Mouse (Mus musculus) kidney, embryonic 14.5 days (tissue): ENCODE results near the gene Cep19. TPM values are rescaled to one million over a fixed set of nuclear protein-coding genes. Genes with fewer than 3 reads are reported as not detected.

ENCODE experiments used
- ATAC-seq: fragments of 200-750 bp; cut with Nextera tagmentation; 2 replicates; pipeline ENCODE4 v1.8.0; 2017; ENCODE audit warnings: moderate number of reproducible peaks, mild to moderate bottlenecking, moderate TSS enrichment, moderate library complexity; ENCODE audit not compliant: low FRiP score, low TSS enrichment
- H3K27ac ChIP-seq: fragments of 300-500 bp; sonication (generic); 2 replicates; pipeline ENCODE4 v1.5.1; 2014; ENCODE audit warnings: low read depth, mild to moderate bottlenecking, low read length, moderate library complexity, mixed read lengths
- H3K27me3 ChIP-seq: fragments of 300-500 bp; sonication (generic); 2 replicates; pipeline ENCODE4 v1.6.1; 2014; ENCODE audit warnings: mild to moderate bottlenecking, low read length; ENCODE audit not compliant: control insufficient read depth, insufficient read depth
- H3K36me3 ChIP-seq: fragments of 300-500 bp; sonication (generic); 2 replicates; pipeline ENCODE4 v1.6.1; 2014; ENCODE audit warnings: low read length, mixed read lengths; ENCODE audit not compliant: control insufficient read depth, insufficient read depth
- H3K4me1 ChIP-seq: fragments of 300-500 bp; sonication (generic); 2 replicates; pipeline ENCODE4 v1.6.1; 2014; ENCODE audit warnings: low read length, mixed read lengths; ENCODE audit not compliant: control insufficient read depth, insufficient read depth
- H3K4me2 ChIP-seq: fragments of 300-500 bp; sonication (generic); replicated peaks from 2 replicates; pipeline ENCODE4 v1.6.1; 2014; ENCODE audit warnings: low read depth, mild to moderate bottlenecking, low read length
- H3K4me3 ChIP-seq: fragments of 300-500 bp; sonication (generic); 2 replicates; pipeline ENCODE4 v1.5.1; 2014; ENCODE audit warnings: mild to moderate bottlenecking, low read length
- H3K9ac ChIP-seq: fragments of 300-500 bp; sonication (generic); 2 replicates; pipeline ENCODE4 v1.6.1; 2014; ENCODE audit warnings: low read depth, mild to moderate bottlenecking, low read length, moderate library complexity
- H3K9me3 ChIP-seq: fragments of 300-500 bp; sonication (generic); 2 replicates; pipeline ENCODE4 v1.6.1; 2016; ENCODE audit warnings: low read length; ENCODE audit not compliant: control insufficient read depth
- WGBS: fragments of 180-500 bp; shearing (Covaris S2); extraction: QIAGEN DNeasy Blood & Tissue Kit; methylation state at CpG from one replicate; pipeline ENCODE4 v1.1.7; 2014; 5-methylcytosine and 5-hydroxymethylcytosine counted together
- polyA plus RNA-seq: library from polyadenylated mRNA; unstranded; fragments of >200 nt; fragmentation: Nextera tagmentation; extraction: Ambion mirVana; gene quantifications from 2 replicates; pipeline ENCODE4 v1.2.1, GENCODE M21; 2014

Gene Cep19
- polyA plus RNA-seq, 1 experiment from 2014 or later, result 43.8 TPM

GRCm38 (mm10) chr16:32098897-32099637 lies 533 bp upstream of the Cep19 start:
- Histone ChIP-seq H3K9ac (peak overlapping the region; percentile 86), H3K4me2 (peak overlapping the region; percentile 77), H3K4me1 (peaks cover 9% of the 10 kb centered on the region; the same call in 1 of the 2 replicates), H3K9me3 (no peaks in the 10 kb centered on the region), H3K27me3 (no peaks in the 10 kb centered on the region), H3K4me3 (peak overlapping the region; percentile 91), H3K27ac (peak overlapping the region; percentile 78), H3K36me3 (peaks cover 22% of the 10 kb centered on the region)
- WGBS, result 2% methylated on average over 37 of the region's 39 CpGs
- peak; percentile 78 for ATAC-seq

GRCm38 (mm10) chr16:32102295-32102694 lies 2.7 kb downstream of the Cep19 start:
- peaks cover 4% of the 10 kb centered on the region; the same call in 1 of the 2 replicates for H3K9me3 ChIP-seq
- H3K4me3 ChIP-seq, result no peak overlapping the region
- peaks cover 32% of the 10 kb centered on the region for H3K36me3 ChIP-seq
- no peak overlapping the region for H3K27ac ChIP-seq
- H3K9ac ChIP-seq, result no peak overlapping the region
- ATAC-seq, result no peak
- 94% methylated on average over 13 of the region's 13 CpGs for WGBS
- H3K4me2 ChIP-seq, result no peak overlapping the region
- H3K27me3 ChIP-seq, result no peaks in the 10 kb centered on the region
- peaks cover 9% of the 10 kb centered on the region; the same call in 1 of the 2 replicates for H3K4me1 ChIP-seq

GRCm38 (mm10) chr16:32105698-32106097 lies 6.1 kb downstream of the Cep19 start:
- no peak for ATAC-seq
- H3K36me3 ChIP-seq, result peaks cover 41% of the 10 kb centered on the region
- H3K4me1 ChIP-seq, result no peaks in the 10 kb centered on the region

GRCm38 (mm10) chr16:32107342-32108045 lies 7.9 kb downstream of the Cep19 start:
- ATAC-seq, result no peak
- Histone ChIP-seq H3K9ac (no peak overlapping the region), H3K4me3 (no peak overlapping the region), H3K27ac (no peak overlapping the region), H3K9me3 (peaks cover 4% of the 10 kb centered on the region; the same call in 1 of the 2 replicates), H3K4me1 (no peaks in the 10 kb centered on the region), H3K36me3 (peaks cover 37% of the 10 kb centered on the region), H3K4me2 (no peak overlapping the region), H3K27me3 (no peaks in the 10 kb centered on the region)
- WGBS, result 89% methylated on average over 12 of the region's 12 CpGs

More at GRCm38 (mm10) chr16:32105698-32106097, 6.1 kb downstream of the Cep19 start:
- Histone ChIP-seq H3K27ac (no peak overlapping the region), H3K9me3 (peaks cover 4% of the 10 kb centered on the region; the same call in 1 of the 2 replicates), H3K4me2 (no peak overlapping the region), H3K4me3 (no peak overlapping the region), H3K9ac (no peak overlapping the region), H3K27me3 (no peaks in the 10 kb centered on the region)
- 96% methylated on average over 1 of the region's 1 CpGs for WGBS

- ATAC-seq, result 0 out of 2 replicates have a peak, but pooled peaks have one; percentile 66
- no peak overlapping the region for H3K4me2 ChIP-seq
- peaks cover 32% of the 10 kb centered on the region for H3K36me3 ChIP-seq
- peaks cover 4% of the 10 kb centered on the region; the same call in 1 of the 2 replicates for H3K9me3 ChIP-seq
- H3K27me3 ChIP-seq, result no peaks in the 10 kb centered on the region
- H3K4me1 ChIP-seq, result no peaks in the 10 kb centered on the region
- no peak overlapping the region for H3K27ac ChIP-seq
- no peak overlapping the region for H3K9ac ChIP-seq
- 71% methylated on average over 7 of the region's 7 CpGs for WGBS
- H3K4me3 ChIP-seq, result no peak overlapping the region
Observed at GRCm38 (mm10) chr16:32108170-32108569, 8.6 kb downstream of the Cep19 start.

GRCm38 (mm10) chr16:32108578-32108977 lies 9.0 kb downstream of the Cep19 start:
- H3K27me3 ChIP-seq, result no peaks in the 10 kb centered on the region
- H3K27ac ChIP-seq, result no peak overlapping the region
- no peak overlapping the region for H3K4me3 ChIP-seq
- ATAC-seq, result no peak
- peaks cover 4% of the 10 kb centered on the region; the same call in 1 of the 2 replicates for H3K9me3 ChIP-seq
- no peaks in the 10 kb centered on the region for H3K4me1 ChIP-seq
- no peak overlapping the region for H3K4me2 ChIP-seq
- H3K9ac ChIP-seq, result no peak overlapping the region
- peaks cover 28% of the 10 kb centered on the region for H3K36me3 ChIP-seq
- WGBS, result 83% methylated on average over 2 of the region's 2 CpGs

- no peaks in the 10 kb centered on the region for H3K27me3 ChIP-seq
- no peak for ATAC-seq
- H3K36me3 ChIP-seq, result peaks cover 18% of the 10 kb centered on the region
- no peak overlapping the region for H3K4me2 ChIP-seq
- no peaks in the 10 kb centered on the region for H3K4me1 ChIP-seq
- WGBS, result 67% methylated on average over 15 of the region's 15 CpGs
- H3K27ac ChIP-seq, result no peak overlapping the region
- no peak overlapping the region for H3K9ac ChIP-seq
- H3K9me3 ChIP-seq, result no peaks in the 10 kb centered on the region
- no peak overlapping the region for H3K4me3 ChIP-seq
Observed at GRCm38 (mm10) chr16:32110951-32111699, 11.5 kb downstream of the Cep19 start.

GRCm38 (mm10) chr16:32113541-32114218 lies 14.1 kb downstream of the Cep19 start:
- no peaks in the 10 kb centered on the region for H3K9me3 ChIP-seq
- peaks cover 4% of the 10 kb centered on the region; the same call in 1 of the 2 replicates for H3K36me3 ChIP-seq
- no peak overlapping the region for H3K4me3 ChIP-seq
- ATAC-seq, result no peak
- no peak overlapping the region for H3K9ac ChIP-seq
- 71% methylated on average over 23 of the region's 23 CpGs for WGBS
- H3K4me1 ChIP-seq, result no peaks in the 10 kb centered on the region
- H3K27ac ChIP-seq, result no peak overlapping the region
- no peak overlapping the region for H3K4me2 ChIP-seq
- H3K27me3 ChIP-seq, result no peaks in the 10 kb centered on the region
